Comparison of ENCODE assay signal across 21 mouse cellular contexts in genomic region chr12:117831351-117831961, GRCm38 (mm10). TPM values are rescaled to one million over a fixed set of nuclear protein-coding genes. Genes with fewer than 3 reads are reported as not detected.
DNase-seq lines count a peak whose midpoint lies in the region; ATAC-seq and TF ChIP-seq lines count a peak whose summit lies in the region.
"Had no signal": no experiment of that assay in that cellular context is flagged by ENCODE, and none has a peak within 500 bp of the region (broad histone marks: within the 10 kb centered on the region; RNA-seq: fewer than 3 reads in every experiment).

No protein-coding gene starts in this region.

- TF ChIP-seq EP300 in lung, postnatal 0 days (IDR thresholded peaks at IDR 0.05), result no peak
- 0 out of 2 replicates have a peak, but pooled peaks have one; percentile 39 for TF ChIP-seq EP300 in CH12.LX (IDR thresholded peaks at IDR 0.05; ENCODE audit: low read length)

- H3K4me1 ChIP-seq in lung, postnatal 0 days (ENCODE audit: insufficient read depth, low read depth, low read length), result peaks cover 4% of the 10 kb centered on the region; the same call in 1 of the 2 replicates
- H3K4me1 ChIP-seq in lung, adult 2 months (ENCODE audit: control insufficient read depth, insufficient read depth, low read length), result peaks cover 12% of the 10 kb centered on the region
- H3K4me1 ChIP-seq in CH12.LX (ENCODE audit: control insufficient read depth in 1 of 2, insufficient read depth in 2 of 2), result peaks cover 6 to 18% of the 10 kb centered on the region in 2 experiments; a peak in 3 of 4 replicates
- H3K4me1 ChIP-seq: embryonic facial prominence, embryonic 12.5 days; forebrain, embryonic 13.5 days; liver, embryonic 13.5 days; midbrain, embryonic 15.5 days had no signal

- no peak for TF ChIP-seq POLR2A in lung, adult 2 months (IDR thresholded peaks at IDR 0.05; ENCODE audit: borderline replicate concordance, extremely low read depth, low read depth, low read length)
- TF ChIP-seq POLR2A in CH12.LX (IDR thresholded peaks at IDR 0.05; ENCODE audit: low read depth, low read length), result no peak

- no peaks in the 10 kb centered on the region for H3K79me2 ChIP-seq in CH12.LX (replicated peaks; ENCODE audit: control insufficient read depth, extremely low read depth, insufficient read depth, poor library complexity, severe bottlenecking)

- in situ Hi-C loops in CH12.LX (cut with MboI; ENCODE audit: low pct_ligation_motif_present, low pct_unique_long_range_greater_than_20kb, low sequenced_read_pairs), result no loop called here

- H3K4me2 ChIP-seq in lung, postnatal 0 days (replicated peaks; ENCODE audit: low read depth, low read length), result no peak overlapping the region
- H3K4me2 ChIP-seq in CH12.LX (ENCODE audit: insufficient read depth, low read depth, poor library complexity, severe bottlenecking), result peak overlapping the region; percentile 17; the same call in 1 of the 2 replicates
- H3K4me2 ChIP-seq: embryonic facial prominence, embryonic 12.5 days; forebrain, embryonic 13.5 days; liver, embryonic 13.5 days; lung, embryonic 15.5 days; midbrain, embryonic 15.5 days had no signal

- no peaks in the 10 kb centered on the region for H3K9me3 ChIP-seq in lung, postnatal 0 days (ENCODE audit: low read length)
- no peaks in the 10 kb centered on the region for H3K9me3 ChIP-seq in CH12.LX (replicated peaks; ENCODE audit: low read length)
- H3K9me3 ChIP-seq: embryonic facial prominence, embryonic 12.5 days; forebrain, embryonic 13.5 days; hindbrain, embryonic 10.5 days; liver, embryonic 13.5 days; lung, embryonic 15.5 days; midbrain, embryonic 15.5 days had no signal

- H3K27me3 ChIP-seq in lung, postnatal 0 days (replicated peaks; ENCODE audit: insufficient read depth, low read length), result no peaks in the 10 kb centered on the region
- H3K27me3 ChIP-seq in CH12.LX (replicated peaks), result no peaks in the 10 kb centered on the region
- H3K27me3 ChIP-seq: embryonic facial prominence, embryonic 12.5 days; liver, embryonic 13.5 days; lung, embryonic 15.5 days; midbrain, embryonic 15.5 days had no signal

- no peak overlapping the region for H3K4me3 ChIP-seq in lung, postnatal 0 days (ENCODE audit: low read depth, low read length)
- H3K4me3 ChIP-seq in lung, adult 2 months (replicated peaks; ENCODE audit: extremely low read depth, low read depth, low read length), result no peak overlapping the region
- H3K4me3 ChIP-seq in CH12.LX (replicated peaks in 1 of 3; ENCODE audit: low read depth in 2 of 3, low read length in 2 of 3, poor library complexity in 1 of 3), result no peak overlapping the region
- H3K4me3 ChIP-seq: embryonic facial prominence, embryonic 12.5 days; erythroblast, embryonic 14.5 days; forebrain, embryonic 13.5 days; hindbrain, embryonic 10.5 days; left cerebral cortex, adult 2 months; liver, embryonic 13.5 days; lung, embryonic 15.5 days; midbrain, embryonic 15.5 days had no signal

- WGBS in lung, postnatal 0 days, result 40% methylated on average over 8 of the region's 8 CpGs
- 42% methylated on average over 8 of the region's 8 CpGs for WGBS in lung, adult 2 months

- dilution Hi-C loops in CH12.LX (cut with MboI; ENCODE audit: extremely low pct_ligation_motif_present, extremely low pct_unique_long_range_greater_than_20kb, low sequenced_read_pairs), result no loop called here

- ATAC-seq in lung, postnatal 0 days, result no peak; the same call in 1 of the 2 replicates
- peak; percentile 80 for ATAC-seq in megakaryocyte, adult 5-6 weeks (ENCODE audit: poor library complexity, severe bottlenecking)
- ATAC-seq: CD4-positive, CD25-positive, alpha-beta regulatory T cell, adult 4 months; forebrain, embryonic 13.5 days; midbrain, embryonic 15.5 days had no signal

- no peak overlapping the region for H3K9ac ChIP-seq in lung, postnatal 0 days (replicated peaks; ENCODE audit: low read depth)
- no peak overlapping the region for H3K9ac ChIP-seq in CH12.LX (ENCODE audit: insufficient read depth, low read depth)
- H3K9ac ChIP-seq: embryonic facial prominence, embryonic 12.5 days; forebrain, embryonic 13.5 days; liver, embryonic 13.5 days; lung, embryonic 15.5 days; midbrain, embryonic 15.5 days had no signal

- H3K36me3 ChIP-seq in lung, postnatal 0 days (ENCODE audit: insufficient read depth, low read length), result no peaks in the 10 kb centered on the region
- no peaks in the 10 kb centered on the region for H3K36me3 ChIP-seq in CH12.LX (replicated peaks in 1 of 2; ENCODE audit: control insufficient read depth in 1 of 2, insufficient read depth in 1 of 2, low read length in 1 of 2)
- H3K36me3 ChIP-seq: embryonic facial prominence, embryonic 12.5 days; G1E; hindbrain, embryonic 10.5 days; liver, embryonic 13.5 days; lung, embryonic 15.5 days; midbrain, embryonic 15.5 days had no signal

- no peak overlapping the region for H3K27ac ChIP-seq in lung, postnatal 0 days (ENCODE audit: low read length)
- H3K27ac ChIP-seq in CH12.LX (ENCODE audit: insufficient read depth, low read depth), result no peak overlapping the region
- H3K27ac ChIP-seq: embryonic facial prominence, embryonic 12.5 days; forebrain, embryonic 13.5 days; hindbrain, embryonic 10.5 days; left cerebral cortex, adult 2 months; liver, embryonic 13.5 days; lung, embryonic 15.5 days; midbrain, embryonic 15.5 days had no signal

- TF ChIP-seq RAD21 in CH12.LX (IDR thresholded peaks at IDR 0.05; ENCODE audit: low read depth, low read length), result no peak

- no peak for TF ChIP-seq CTCF in lung, postnatal 0 days (IDR thresholded peaks at IDR 0.05)
- no peak for TF ChIP-seq CTCF in lung, adult 2 months (IDR thresholded peaks at IDR 0.05; ENCODE audit: insufficient read depth, low read length)
- TF ChIP-seq CTCF in CH12.LX (conservative IDR thresholded peaks at IDR 0.05 in 1 of 2, IDR thresholded peaks at IDR 0.05 in 1 of 2; ENCODE audit: low read depth in 2 of 2, low read length in 2 of 2), result no peak

- peak; percentile 31 for DNase-seq in lung, postnatal 0 days (ENCODE audit: low spot score)
- no peak for DNase-seq in lung, adult 2 months
- DNase-seq in CH12.LX (ENCODE audit: extremely low read depth), result peak; percentile 41
- DNase-seq in right cerebral cortex, postnatal 10 days (ENCODE audit: low spot score in 2 of 2), result no peak
- no peak for DNase-seq in frontal cortex, postnatal 25 days (ENCODE audit: low spot score in 2 of 2)
- no peak for DNase-seq in neural tube, embryonic 10.5 days (ENCODE audit: extremely low spot score, low spot score)
- DNase-seq: cerebellum, adult 8-10 months; gastrocnemius, postnatal 14 days; kidney, postnatal 36 days; liver, embryonic 13.5 days; thymus, postnatal 36 days had no signal

TF ChIP-seq in CH12.LX, 34 proteins besides CTCF, POLR2A, EP300 and RAD21:
- peak; percentile 62 for TF ChIP-seq IRF4 (IDR thresholded peaks at IDR 0.05; ENCODE audit: low read depth, low read length)
- TF ChIP-seq MYC (IDR thresholded peaks at IDR 0.05; ENCODE audit: low read depth, low read length), result no peak

RNA-seq across cellular contexts. Expression of gene Cdca7l, which starts 27.4 kb away (rescaled TPM):
- 6.7 and 8.8 TPM in 2 replicates for polyA plus RNA-seq in lung, postnatal 0 days (2015; fragmentation: Nextera tagmentation; extraction: Ambion mirVana)
- 2.1 and 2.6 TPM in 2 replicates for polyA plus RNA-seq in lung, adult 2 months (2012; rRNA removed)
- total RNA-seq in CH12.LX (2012; rRNA removed) (30.6 and 32.5 TPM in 2 replicates), CH12.LX (2014; rRNA removed) (56.6 and 57.2 TPM in 2 replicates)
- 53.1 and 55.1 TPM in 2 replicates for polyA plus RNA-seq in CH12.LX (2012; ENCODE audit: insufficient read length, low read depth)
- total RNA-seq in megakaryocyte, adult 5-6 weeks (2015), result 17.7 and 22.1 TPM in 2 replicates
- 41.9 and 50.9 TPM in 2 replicates for total RNA-seq in megakaryocyte, adult 5-6 weeks (2017)

Comparison
In these comparisons a context has a peak if more than half of its experiments do, and no peak if none do; other contexts are left out.
1. DNase-seq: peak in lung, postnatal 0 days (single experiment) and CH12.LX (single experiment); none in lung, adult 2 months (single experiment), right cerebral cortex, postnatal 10 days (0 of 2), frontal cortex, postnatal 25 days (0 of 2) and neural tube, embryonic 10.5 days (single experiment).